Mouse (Mus musculus) neutrophil, adult 5-6 weeks (primary cell): Measurements from ENCODE around the gene Ncbp1. TPM values are rescaled to one million over a fixed set of nuclear protein-coding genes. Genes with fewer than 3 reads are reported as not detected.
A peak's percentile ranks its signal among the peaks of the same experiment; 100 is the strongest.

ENCODE experiments used
- ATAC-seq: fragments of 151-379, 151-347 bp; 2 replicates; pipeline ENCODE4 v1.8.0; 2017; ENCODE audit warnings: mild to moderate bottlenecking, moderate TSS enrichment; ENCODE audit not compliant: insufficient number of reproducible peaks, poor library complexity, low FRiP score, severe bottlenecking; ENCODE audit errors: extremely low read depth
- total RNA-seq: library from RNA; stranded (forward); fragments of 200-1000 nt; gene quantifications from 2 replicates; pipeline ENCODE4 v1.2.3, GENCODE M21; 2017

The Ncbp1 gene
- 39.9 and 42.0 TPM in 2 replicates for total RNA-seq

- ATAC-seq = peak; percentile 70
Measured at GRCm38 (mm10) chr4:46138287-46139222, at the start of gene Ncbp1, which contains the start of gene Tstd2. Gene Ncbp1, plus strand, starts transcription at chr4:46138613. Gene Tstd2, minus strand, starts transcription at chr4:46138694.

- ATAC-seq = no peak
Measured at GRCm38 (mm10) chr4:46089524-46090125, 48.8 kb upstream of the Ncbp1 start.

- no peak for ATAC-seq
Measured at GRCm38 (mm10) chr4:46092429-46093076, 45.9 kb upstream of the Ncbp1 start.

- ATAC-seq = no peak
Measured at GRCm38 (mm10) chr4:46094916-46095825, 43.2 kb upstream of the Ncbp1 start.

GRCm38 (mm10) chr4:46095826-46096159 lies 42.6 kb upstream of the Ncbp1 start:
- no peak for ATAC-seq

- ATAC-seq = no peak
Measured at GRCm38 (mm10) chr4:46096546-46096945, 41.9 kb upstream of the Ncbp1 start.

GRCm38 (mm10) chr4:46097591-46097990 lies 40.8 kb upstream of the Ncbp1 start:
- no peak for ATAC-seq

GRCm38 (mm10) chr4:46099132-46099531 lies 39.3 kb upstream of the Ncbp1 start:
- no peak for ATAC-seq

- ATAC-seq = no peak
Measured at GRCm38 (mm10) chr4:46100539-46100938, 37.9 kb upstream of the Ncbp1 start.

- no peak for ATAC-seq
Measured at GRCm38 (mm10) chr4:46101211-46101711, 37.2 kb upstream of the Ncbp1 start.

- no peak for ATAC-seq
Measured at GRCm38 (mm10) chr4:46102078-46102769, 36.2 kb upstream of the Ncbp1 start.

GRCm38 (mm10) chr4:46110084-46110483 lies 28.3 kb upstream of the Ncbp1 start:
- no peak for ATAC-seq

GRCm38 (mm10) chr4:46111361-46111760 lies 27.1 kb upstream of the Ncbp1 start:
- no peak for ATAC-seq

- no peak for ATAC-seq
Measured at GRCm38 (mm10) chr4:46115308-46115707, 23.1 kb upstream of the Ncbp1 start.

GRCm38 (mm10) chr4:46116544-46117175 lies 21.8 kb upstream of the Ncbp1 start:
- no peak for ATAC-seq

- ATAC-seq = no peak
Measured at GRCm38 (mm10) chr4:46117536-46117935, 20.9 kb upstream of the Ncbp1 start.

GRCm38 (mm10) chr4:46119514-46120094 lies 18.8 kb upstream of the Ncbp1 start:
- no peak for ATAC-seq
